Mouse (Mus musculus) bone marrow macrophage, adult 2 months (primary cell): Measurements from ENCODE around the gene Mre11a.

Experiments
- CTCF ChIP-seq: IDR thresholded peaks from 2 replicates; pipeline ENCODE4 v1.5.1; 2012; ENCODE audit warnings: low read depth, mild to moderate bottlenecking, low read length, moderate library complexity
- POLR2A ChIP-seq: IDR thresholded peaks from 2 replicates; pipeline ENCODE4 v1.6.1; 2012; ENCODE audit warnings: mild to moderate bottlenecking, low read depth, low read length, borderline replicate concordance

DNA sequence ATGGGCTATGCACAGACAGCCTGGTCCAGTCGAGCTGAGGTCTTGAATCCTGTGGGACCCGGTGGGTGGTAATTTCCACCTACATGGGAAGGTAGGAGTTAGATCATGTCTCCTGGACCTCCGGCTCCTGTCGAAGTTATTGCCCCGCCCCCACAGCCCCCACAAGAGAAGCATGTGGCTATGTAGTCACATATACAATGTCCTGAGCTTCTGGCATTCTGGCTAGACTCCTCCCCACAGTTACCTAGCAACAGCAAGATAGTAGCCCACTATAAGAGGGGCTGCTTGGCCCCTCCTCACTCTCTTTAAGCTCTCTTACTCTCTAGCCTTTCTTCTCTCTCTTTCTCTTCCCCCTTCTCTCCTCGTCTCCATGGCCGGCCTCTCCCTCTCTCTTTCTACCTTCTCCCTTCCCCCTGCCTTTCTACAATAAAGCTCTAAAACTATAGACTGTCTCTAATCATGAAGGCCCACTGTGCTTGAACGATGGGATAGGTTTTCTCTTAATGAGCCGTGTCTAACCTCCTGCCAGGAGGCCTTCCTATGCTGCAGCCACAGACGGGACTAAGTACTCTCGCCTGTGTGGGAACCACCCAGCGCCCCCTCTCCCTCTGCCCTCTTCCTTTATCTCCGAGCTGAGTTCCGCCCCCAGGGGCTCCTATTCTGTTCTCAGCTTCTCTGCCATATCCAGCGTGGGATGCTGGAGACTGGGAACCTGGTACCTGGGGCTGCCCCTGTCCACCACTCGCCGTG lies 87.9 kb downstream of the Mre11a start:
- TF ChIP-seq CTCF, result no peak
- no peak for TF ChIP-seq POLR2A
